Mouse (Mus musculus) ES-E14 (cell line): ENCODE data around the gene Ikzf5. TPM values are rescaled to one million over a fixed set of nuclear protein-coding genes. Genes with fewer than 3 reads are reported as not detected.
"Not testable (repeated sequence)": the region's sequence is repeated elsewhere in the genome, so short reads cannot be mapped to it uniquely, and the experiment has no call there.

Source experiments
- DNase-seq: peaks from one replicate; pipeline ENCODE4 v3.0.0-alpha.2; 2013; ENCODE audit warnings: low read depth, low spot score
- H3K27ac ChIP-seq: 2 replicates; pipeline ENCODE4 v1.5.1; 2012; ENCODE audit warnings: low read depth, mild to moderate bottlenecking, low read length, moderate library complexity, mixed read lengths; ENCODE audit not compliant: poor library complexity, insufficient read depth, severe bottlenecking
- H3K36me3 ChIP-seq: 2 replicates; pipeline ENCODE4 v1.6.1; 2012; ENCODE audit warnings: mild to moderate bottlenecking, low read length, moderate library complexity, mixed read lengths; ENCODE audit not compliant: control insufficient read depth, poor library complexity, insufficient read depth, severe bottlenecking
- H3K4me1 ChIP-seq, 2 experiments: fragments of 150-350 bp in 1 of 2; sonication (generic) in 1 of 2; 2 replicates each; pipeline ENCODE4 v1.6.1; 2012; ENCODE audit warnings: low read length in 2 of 2, mild to moderate bottlenecking in 1 of 2, mixed read lengths in 1 of 2; ENCODE audit not compliant: control insufficient read depth in 2 of 2, insufficient read depth in 2 of 2, poor library complexity in 1 of 2
- H3K4me3 ChIP-seq, 2 experiments: fragments of 150-350 bp in 1 of 2; sonication (generic) in 1 of 2; 2 replicates each; pipeline ENCODE4 v1.5.1; 2012; ENCODE audit warnings: low read length in 2 of 2, low read depth in 1 of 2, mild to moderate bottlenecking in 1 of 2, mixed read lengths in 1 of 2; ENCODE audit not compliant: insufficient read depth in 1 of 2, poor library complexity in 1 of 2, severe bottlenecking in 1 of 2
- H3K9ac ChIP-seq: 2 replicates; pipeline ENCODE4 v1.6.1; 2012; ENCODE audit warnings: low read depth, mild to moderate bottlenecking, low read length, mixed read lengths; ENCODE audit not compliant: poor library complexity, insufficient read depth, severe bottlenecking
- H3K9me3 ChIP-seq: fragments of 150-350 bp; sonication (generic); 2 replicates; pipeline ENCODE4 v1.6.1; 2012; ENCODE audit warnings: low read depth, mild to moderate bottlenecking, low read length; ENCODE audit not compliant: control insufficient read depth, insufficient read depth
- CHD2 ChIP-seq: IDR thresholded peaks from 2 replicates; pipeline ENCODE4 v1.6.1; 2014; ENCODE audit warnings: mild to moderate bottlenecking, low read depth, low read length, inconsistent platforms
- HCFC1 ChIP-seq: IDR thresholded peaks from 2 replicates; pipeline ENCODE4 v1.6.1; 2012; ENCODE audit warnings: low read length, inconsistent platforms, borderline replicate concordance; ENCODE audit not compliant: insufficient read depth
- MAFK ChIP-seq: IDR thresholded peaks from 2 replicates; pipeline ENCODE4 v1.6.1; 2014; ENCODE audit warnings: mild to moderate bottlenecking, low read depth, low read length, inconsistent platforms; ENCODE audit not compliant: insufficient read depth
- ZC3H11A ChIP-seq: IDR thresholded peaks from 2 replicates; pipeline ENCODE4 v1.6.1; 2012; ENCODE audit warnings: low read depth, mild to moderate bottlenecking, inconsistent platforms, low read length, borderline replicate concordance
- ZNF384 ChIP-seq: IDR thresholded peaks from 2 replicates; pipeline ENCODE4 v1.6.1; 2012; ENCODE audit warnings: low read depth, low read length, inconsistent platforms
- in situ Hi-C, 2 experiments: fragments of 600-800 bp; cut with MboI; formaldehyde crosslinking; loops; one replicate each; pipeline ENCODE4 v1.15.1; 2025; ENCODE audit warnings: low sequenced_read_pairs in 2 of 2, inconsistent platforms in 1 of 2; ENCODE audit not compliant: unreplicated experiment in 2 of 2
- total RNA-seq: library from RNA; depleted of rRNA; stranded (reverse); fragments of 300-350 nt; gene quantifications from 2 replicates; pipeline ENCODE4 v1.2.3, GENCODE M21; 2012

Ikzf5 gene
- total RNA-seq, 1 experiment = 9.1 TPM

- Histone ChIP-seq H3K36me3 (no peaks in the 10 kb centered on the region), H3K9ac (no peak overlapping the region), H3K9me3 (no peaks in the 10 kb centered on the region), H3K4me1 (no peaks in the 10 kb centered on the region), H3K27ac (no peak overlapping the region), H3K4me3 (no peak overlapping the region)
- in situ Hi-C loops = no loop called here
- DNase-seq = no peak
- TF ChIP-seq ZC3H11A (no peak), CHD2 (no peak), HCFC1 (no peak), ZNF384 (no peak), MAFK (no peak)
Measured at GRCm38 (mm10) chr7:131427331-131427730, 17.0 kb upstream of the Ikzf5 start.

GRCm38 (mm10) chr7:131424912-131425311 is 14.6 kb upstream of the Ikzf5 start:
- in situ Hi-C loops = no loop called here
- H3K9me3 ChIP-seq = no peaks in the 10 kb centered on the region
- H3K4me1 ChIP-seq = no peaks in the 10 kb centered on the region
- H3K36me3 ChIP-seq = no peaks in the 10 kb centered on the region
- H3K27ac ChIP-seq = no peak overlapping the region
- H3K4me3 ChIP-seq = no peak overlapping the region
- TF ChIP-seq ZNF384 (no peak), ZC3H11A (no peak), CHD2 (no peak), MAFK (no peak), HCFC1 (no peak)
- no peak overlapping the region for H3K9ac ChIP-seq
- DNase-seq = no peak

GRCm38 (mm10) chr7:131417605-131418004 is 7.3 kb upstream of the Ikzf5 start:
- in situ Hi-C loops = no loop called here
- DNase-seq = no peak
- TF ChIP-seq CHD2 (no peak), MAFK (no peak), HCFC1 (no peak), ZC3H11A (no peak), ZNF384 (no peak)
- no peak overlapping the region for H3K4me3 ChIP-seq
- no peaks in the 10 kb centered on the region for H3K36me3 ChIP-seq
- no peak overlapping the region for H3K9ac ChIP-seq
- no peak overlapping the region for H3K27ac ChIP-seq
- H3K9me3 ChIP-seq = no peaks in the 10 kb centered on the region
- H3K4me1 ChIP-seq = no peaks in the 10 kb centered on the region

GRCm38 (mm10) chr7:131416742-131417141 is 6.4 kb upstream of the Ikzf5 start:
- DNase-seq = not testable (repeated sequence)

GRCm38 (mm10) chr7:131411941-131412270 is 1.6 kb upstream of the Ikzf5 start:
- no peak overlapping the region for H3K27ac ChIP-seq
- in situ Hi-C loops = no loop called here
- peaks cover 0 to 7% of the 10 kb centered on the region in 2 experiments; a peak in 1 of 4 replicates for H3K4me1 ChIP-seq
- no peak overlapping the region for H3K4me3 ChIP-seq
- H3K9me3 ChIP-seq = no peaks in the 10 kb centered on the region
- TF ChIP-seq ZC3H11A = no peak
- TF ChIP-seq CHD2 = no peak
- TF ChIP-seq HCFC1 = no peak
- no peak for TF ChIP-seq ZNF384
- TF ChIP-seq MAFK = no peak
- no peak overlapping the region for H3K9ac ChIP-seq
- no peaks in the 10 kb centered on the region for H3K36me3 ChIP-seq
- DNase-seq = no peak

More at GRCm38 (mm10) chr7:131416742-131417141, 6.4 kb upstream of the Ikzf5 start:
- H3K36me3 ChIP-seq, H3K4me1 ChIP-seq, H3K9me3 ChIP-seq, H3K27ac ChIP-seq, H3K4me3 ChIP-seq, H3K9ac ChIP-seq, in situ Hi-C loops: not testable (repeated sequence)
